Mouse (Mus musculus) testis, adult 2 months (tissue): Measurements from ENCODE around the gene Ctsr.

ENCODE experiments used
- CTCF ChIP-seq: fragments of 200-500 bp; IDR thresholded peaks from 2 replicates; pipeline ENCODE4 v1.5.1; 2012; ENCODE audit warnings: low read depth, mild to moderate bottlenecking, inconsistent platforms, low read length, moderate library complexity; ENCODE audit not compliant: control insufficient read depth, insufficient read depth, insufficient replicate concordance
- POLR2A ChIP-seq: fragments of 200-500 bp; IDR thresholded peaks from 2 replicates; pipeline ENCODE4 v1.6.1; 2012; ENCODE audit warnings: low read depth, mild to moderate bottlenecking, inconsistent platforms, low read length, moderate library complexity; ENCODE audit not compliant: control insufficient read depth

- TF ChIP-seq CTCF (no peak), POLR2A (no peak)
Observed at GRCm38 (mm10) chr13:61203310-61203709, 39.3 kb upstream of the Ctsr start, which contains the start of gene Cts6.
